Mouse (Mus musculus): ENCODE measurements at regions not wholly inside any gene's neighbourhood (a gene's known extent, or its start where the extent isn't known, plus 50 kb on each side); places are given as distances from the start of the nearest gene placed in this dataset.

GRCm38 (mm10) chr13:28680266-28680665 lies 273.2 kb downstream of the Sox4 start:
- TF ChIP-seq CTCF (IDR thresholded peaks at IDR 0.05; ENCODE audit: low read depth, low read length) = no peak
- TF ChIP-seq POLR2A (IDR thresholded peaks at IDR 0.05; ENCODE audit: extremely low read depth, insufficient read depth, low read length) = no peak
